Mouse (Mus musculus) right cerebral cortex, adult 18-20 months (tissue): Measurements from ENCODE around the gene Gm28576.
"Not testable (repeated sequence)": the region's sequence is repeated elsewhere in the genome, so short reads cannot be mapped to it uniquely, and the experiment has no call there.

Experiments
- DNase-seq: peaks from one replicate; pipeline ENCODE4 v3.0.0; 2022; ENCODE audit warnings: mixed read lengths

Gene Gm28576

DNA sequence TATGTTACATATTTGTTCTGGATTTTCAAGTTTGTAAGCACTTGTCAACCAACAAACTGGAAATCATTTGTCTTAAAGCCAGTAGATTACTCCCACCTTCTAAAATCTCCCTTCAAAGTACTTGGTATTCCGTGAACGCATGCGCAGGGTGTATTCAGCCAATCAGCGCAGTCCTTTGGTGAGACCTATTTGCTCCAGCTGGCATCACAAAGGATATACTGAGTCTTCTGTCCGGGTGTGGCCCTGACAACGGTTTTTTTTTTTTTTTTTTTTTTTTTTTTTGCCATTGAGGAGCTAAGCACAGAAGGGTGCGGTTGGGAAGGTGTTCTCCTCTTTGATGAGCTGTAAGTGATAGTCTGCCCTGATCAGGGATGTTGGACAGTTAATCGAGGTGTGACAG is at the start of gene Gm28576:
TSS of gene Gm28576 (plus strand) at position 301 of the 400 bp plus-strand sequence.
- DNase-seq: not testable (repeated sequence)
